ENCODE assay signal across 8 mouse cellular contexts in the genomic region with DNA sequence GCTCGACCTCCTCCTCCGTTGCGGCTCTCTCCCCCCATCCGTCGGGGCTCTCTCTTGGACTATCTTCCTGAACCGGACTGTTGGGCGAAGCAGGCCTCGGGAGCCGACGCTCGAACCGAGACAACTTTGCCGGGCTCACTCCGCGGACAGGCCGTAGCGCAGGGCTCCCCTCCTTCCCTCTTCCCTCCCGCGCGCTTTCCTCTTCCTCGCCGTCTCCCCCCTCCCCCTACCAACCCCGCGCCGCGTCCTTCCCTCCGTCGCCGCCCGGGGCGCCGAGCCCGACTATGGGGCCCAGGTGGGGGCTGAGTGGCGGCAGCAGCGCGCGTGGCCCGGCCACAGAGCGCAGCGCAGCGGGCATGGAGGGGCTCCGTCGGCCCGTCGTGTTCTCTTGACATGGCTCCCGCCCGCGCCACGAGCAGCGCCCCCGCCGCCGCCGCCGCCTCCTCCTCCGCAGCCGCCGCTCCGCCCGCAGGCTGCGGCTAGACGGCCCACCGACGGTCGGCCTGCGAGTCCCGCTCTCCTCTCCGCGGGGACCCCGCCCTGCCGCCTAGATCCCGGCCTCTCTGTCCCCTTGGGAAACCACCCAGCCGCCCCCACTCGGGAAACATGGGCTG. TPM values are rescaled to one million over a fixed set of nuclear protein-coding genes. Genes with fewer than 3 reads are reported as not detected.
DNase-seq lines count a peak whose midpoint lies in the region; ATAC-seq and TF ChIP-seq lines count a peak whose summit lies in the region.

A gene (plus strand): TSS at position 350 of the 614 bp plus-strand sequence.

- H3K36me3 ChIP-seq in spleen, adult 2 months (ENCODE audit: control insufficient read depth, insufficient read depth, low read length) = peaks cover 6% of the 10 kb centered on the region
- peaks cover 18% of the 10 kb centered on the region for H3K36me3 ChIP-seq in hindbrain, embryonic 14.5 days (replicated peaks; ENCODE audit: control insufficient read depth, insufficient read depth)
- peaks cover 11% of the 10 kb centered on the region; the same call in 1 of the 2 replicates for H3K36me3 ChIP-seq in limb, embryonic 12.5 days
- H3K36me3 ChIP-seq in midbrain, embryonic 11.5 days (ENCODE audit: control insufficient read depth, insufficient read depth, low read length) = no peaks in the 10 kb centered on the region
- H3K36me3 ChIP-seq in stomach, embryonic 16.5 days (ENCODE audit: control insufficient read depth, insufficient read depth, low read length) = no peaks in the 10 kb centered on the region

- H3K27ac ChIP-seq in spleen, adult 2 months (ENCODE audit: insufficient read depth, low read length) = peak within 1 kb of the TSS; percentile 98
- H3K27ac ChIP-seq in hindbrain, embryonic 14.5 days = peak within 1 kb of the TSS; percentile 97
- peak within 1 kb of the TSS; percentile 100 for H3K27ac ChIP-seq in limb, embryonic 12.5 days
- H3K27ac ChIP-seq in midbrain, embryonic 11.5 days (ENCODE audit: low read depth, low read length) = peak within 1 kb of the TSS; percentile 98
- H3K27ac ChIP-seq in stomach, embryonic 16.5 days (ENCODE audit: low read length) = peak within 1 kb of the TSS; percentile 100

- H3K27me3 ChIP-seq in spleen, adult 2 months (ENCODE audit: control insufficient read depth, insufficient read depth, low read length) = no peaks in the 10 kb centered on the region
- no peaks in the 10 kb centered on the region for H3K27me3 ChIP-seq in hindbrain, embryonic 14.5 days (ENCODE audit: control insufficient read depth, insufficient read depth, low read length)
- H3K27me3 ChIP-seq in limb, embryonic 12.5 days = no peaks in the 10 kb centered on the region
- no peaks in the 10 kb centered on the region for H3K27me3 ChIP-seq in midbrain, embryonic 11.5 days (ENCODE audit: control insufficient read depth, insufficient read depth, low read length)
- no peaks in the 10 kb centered on the region for H3K27me3 ChIP-seq in stomach, embryonic 16.5 days (ENCODE audit: control insufficient read depth, insufficient read depth, low read length)

- H3K4me1 ChIP-seq in spleen, adult 2 months (ENCODE audit: control insufficient read depth, insufficient read depth, insufficient read length) = no peaks in the 10 kb centered on the region; the same call in 1 of the 2 replicates
- H3K4me1 ChIP-seq in hindbrain, embryonic 14.5 days (replicated peaks; ENCODE audit: control insufficient read depth, insufficient read depth, low read length) = peaks cover 30% of the 10 kb centered on the region
- peaks cover 13% of the 10 kb centered on the region for H3K4me1 ChIP-seq in limb, embryonic 12.5 days (replicated peaks)
- peaks cover 12% of the 10 kb centered on the region for H3K4me1 ChIP-seq in midbrain, embryonic 11.5 days (ENCODE audit: control insufficient read depth, insufficient read depth, low read length)
- 0 out of 2 replicates have a peak, but pooled peaks cover 11% of the 10 kb centered on the region for H3K4me1 ChIP-seq in stomach, embryonic 16.5 days (ENCODE audit: control insufficient read depth, insufficient read depth, low read length)

- H3K4me3 ChIP-seq in spleen, adult 2 months (ENCODE audit: extremely low read depth, insufficient read depth, insufficient read length) = peak within 1 kb of the TSS; percentile 82
- H3K4me3 ChIP-seq in hindbrain, embryonic 14.5 days (replicated peaks; ENCODE audit: low read length) = peak within 1 kb of the TSS; percentile 96
- H3K4me3 ChIP-seq in limb, embryonic 12.5 days (replicated peaks) = peak within 1 kb of the TSS; percentile 100
- H3K4me3 ChIP-seq in midbrain, embryonic 11.5 days (ENCODE audit: low read depth, low read length) = peak within 1 kb of the TSS; percentile 99
- peak within 1 kb of the TSS; percentile 98 for H3K4me3 ChIP-seq in stomach, embryonic 16.5 days (replicated peaks; ENCODE audit: low read length)

- WGBS in spleen, adult 2 months = under 1% methylated on average over 66 of the region's 74 CpGs
- under 1% methylated on average over 40 of the region's 74 CpGs for WGBS in hindbrain, embryonic 14.5 days
- under 1% methylated on average over 61 of the region's 74 CpGs for WGBS in limb, embryonic 12.5 days
- WGBS in midbrain, embryonic 11.5 days = 1% methylated on average over 68 of the region's 74 CpGs
- WGBS in stomach, embryonic 16.5 days = under 1% methylated on average over 70 of the region's 74 CpGs

- no peaks in the 10 kb centered on the region for H3K9me3 ChIP-seq in hindbrain, embryonic 14.5 days (ENCODE audit: control insufficient read depth, low read length)
- no peaks in the 10 kb centered on the region for H3K9me3 ChIP-seq in limb, embryonic 12.5 days
- no peaks in the 10 kb centered on the region for H3K9me3 ChIP-seq in midbrain, embryonic 11.5 days (ENCODE audit: control insufficient read depth, low read length)
- no peaks in the 10 kb centered on the region for H3K9me3 ChIP-seq in stomach, embryonic 16.5 days (replicated peaks; ENCODE audit: control insufficient read depth, low read length)

- H3K4me2 ChIP-seq in hindbrain, embryonic 14.5 days (replicated peaks) = peak within 1 kb of the TSS; percentile 70
- H3K4me2 ChIP-seq in limb, embryonic 12.5 days = peak within 1 kb of the TSS; percentile 85
- peak within 1 kb of the TSS; percentile 90 for H3K4me2 ChIP-seq in midbrain, embryonic 11.5 days
- H3K4me2 ChIP-seq in stomach, embryonic 16.5 days (ENCODE audit: low read depth, low read length) = peak within 1 kb of the TSS; percentile 80

- peak within 1 kb of the TSS; percentile 92 for H3K9ac ChIP-seq in hindbrain, embryonic 14.5 days
- peak within 1 kb of the TSS; percentile 99 for H3K9ac ChIP-seq in limb, embryonic 12.5 days (replicated peaks)
- H3K9ac ChIP-seq in midbrain, embryonic 11.5 days (ENCODE audit: low read length) = peak within 1 kb of the TSS; percentile 96
- H3K9ac ChIP-seq in stomach, embryonic 16.5 days (ENCODE audit: low read length) = peak within 1 kb of the TSS; percentile 99

- peak; percentile 59 for ATAC-seq in hindbrain, embryonic 14.5 days (ENCODE audit: low FRiP score)
- ATAC-seq in limb, embryonic 12.5 days (ENCODE audit: insufficient number of reproducible peaks, insufficient read depth, low FRiP score, low TSS enrichment, low read depth) = peak; percentile 43
- peak; percentile 71 for ATAC-seq in midbrain, embryonic 11.5 days (ENCODE audit: low FRiP score)
- ATAC-seq in stomach, embryonic 16.5 days (ENCODE audit: insufficient read depth, low FRiP score) = peak; percentile 51

- no peak for TF ChIP-seq POLR2A in spleen, adult 2 months (IDR thresholded peaks at IDR 0.05; ENCODE audit: low read depth, low read length)

- no peak for TF ChIP-seq CTCF in spleen, adult 2 months (IDR thresholded peaks at IDR 0.05; ENCODE audit: extremely low read depth, insufficient read depth, insufficient read length, insufficient replicate concordance)

- DNase-seq in spleen, adult 2 months (ENCODE audit: low read depth in 1 of 2, low spot score in 2 of 2) = peak in 1 of 2 experiments; percentile 33
- no peak for DNase-seq in spleen, adult 12 weeks (ENCODE audit: low spot score)
- peak; percentile 70 for DNase-seq in cerebellum, adult 9-11 months
- DNase-seq in gastrocnemius, postnatal 10 days = peak; percentile 69
- DNase-seq in hindbrain, embryonic 14.5 days (ENCODE audit: low spot score) = peak; percentile 63
- DNase-seq in midbrain, embryonic 11.5 days (ENCODE audit: low spot score, missing footprints) = no peak

RNA-seq across cellular contexts. Expression of the gene that starts here (rescaled TPM):
- 21.0 and 22.6 TPM in 2 replicates for polyA plus RNA-seq in spleen, adult 2 months (2012; rRNA removed)
- 10 to 100 TPM; 61.1 to 71.3 TPM for total RNA-seq in gastrocnemius, postnatal 10 days (2021)
- 40.8 and 43.7 TPM in 2 replicates for polyA plus RNA-seq in hindbrain, embryonic 14.5 days (2014; fragmentation: Nextera tagmentation; extraction: Ambion mirVana)
- polyA plus RNA-seq in limb, embryonic 12.5 days (2016; fragmentation: Nextera tagmentation; extraction: Ambion mirVana) = 12.1 and 14.6 TPM in 2 replicates
- polyA plus RNA-seq in midbrain, embryonic 11.5 days (2014; fragmentation: Nextera tagmentation; extraction: Ambion mirVana) = 25.0 and 26.1 TPM in 2 replicates
- 14.1 and 15.2 TPM in 2 replicates for polyA plus RNA-seq in stomach, embryonic 16.5 days (2015; fragmentation: Nextera tagmentation; extraction: Ambion mirVana)

Comparison
In these comparisons a context has a peak if more than half of its experiments do, and no peak if none do; other contexts are left out.
1. DNase-seq: peak in cerebellum, adult 9-11 months (single experiment), gastrocnemius, postnatal 10 days (single experiment) and hindbrain, embryonic 14.5 days (single experiment); none in spleen, adult 12 weeks (single experiment) and midbrain, embryonic 11.5 days (single experiment).
2. Peak in every context shown above with its lines, with median percentiles within 50 percentile points of each other: H3K27ac ChIP-seq, H3K4me3 ChIP-seq, ATAC-seq, H3K4me2 ChIP-seq and H3K9ac ChIP-seq.